Mouse (Mus musculus) layer of hippocampus, adult 9-10 months (tissue): ENCODE data around the gene Tmprss3.

Experiments used
- DNase-seq: peaks from one replicate; pipeline ENCODE4 v3.0.0; 2022; ENCODE audit warnings: low spot score

The Tmprss3 gene

DNA sequence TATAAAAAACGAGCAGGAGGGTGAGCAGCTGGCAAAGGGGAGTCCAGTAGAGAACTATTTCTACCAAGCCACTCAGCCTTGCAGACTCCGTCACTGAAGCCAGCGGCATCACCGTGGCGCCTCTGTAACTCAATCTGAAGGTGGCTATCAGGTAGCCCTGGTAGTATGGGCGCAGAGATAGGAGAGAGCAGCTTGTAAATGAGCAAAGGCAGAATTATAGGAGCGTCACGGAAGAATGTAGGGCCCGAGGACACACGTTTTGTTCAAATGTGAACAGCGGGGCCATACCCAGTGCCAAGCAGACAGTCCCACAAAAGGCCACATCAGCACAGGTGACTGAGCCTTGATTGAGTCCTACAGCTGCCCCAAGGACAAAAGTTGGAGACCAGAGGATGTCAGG, at the start of gene Tmprss3:
Gene Tmprss3, minus strand, starts transcription at position 101 of the 400 bp plus-strand sequence.
- DNase-seq: no peak

DNA sequence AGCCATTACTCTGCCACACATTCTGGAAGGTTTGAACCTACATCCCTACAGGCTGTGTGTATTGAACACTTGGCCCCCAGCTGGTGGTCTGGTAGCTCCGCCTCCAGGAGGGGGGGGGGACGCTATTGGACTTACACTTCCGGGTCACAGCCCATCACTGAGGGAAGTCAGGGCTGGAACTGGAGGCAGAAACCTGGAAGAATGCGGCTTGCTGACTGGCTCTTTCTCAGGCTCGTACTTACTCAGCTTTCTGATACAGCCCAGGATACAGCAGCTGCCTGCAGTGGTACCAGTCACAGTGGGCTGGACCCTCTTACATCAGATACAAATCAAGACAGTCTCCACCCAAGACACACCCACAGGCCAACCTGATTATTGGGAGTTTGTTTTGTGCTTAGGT, 48.4 kb upstream of the Tmprss3 start:
- DNase-seq: no peak

- DNase-seq: no peak
Measured at GRCm38 (mm10) chr17:31245321-31245720, 46.5 kb upstream of the Tmprss3 start.

DNA sequence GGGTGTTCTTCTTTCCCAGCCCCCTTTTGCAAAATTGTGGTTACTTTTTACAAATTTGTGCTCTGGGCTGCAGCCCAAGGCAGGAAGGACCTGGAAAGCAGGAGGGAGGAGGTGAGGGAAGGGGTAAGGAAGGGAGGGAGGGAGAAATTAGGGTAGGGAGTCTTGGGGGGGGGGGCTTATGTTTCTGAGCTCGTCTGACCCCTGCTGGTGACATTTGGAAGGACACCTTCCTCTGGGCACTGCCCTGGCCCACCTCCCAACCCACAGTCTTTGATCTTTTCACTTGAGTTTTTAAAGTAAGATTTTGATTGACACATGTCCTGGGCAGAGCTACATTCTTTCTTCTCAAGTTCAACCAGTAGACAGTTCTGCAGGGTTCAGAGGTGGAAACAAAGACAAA, 44.0 kb upstream of the Tmprss3 start:
- DNase-seq: no peak

DNA sequence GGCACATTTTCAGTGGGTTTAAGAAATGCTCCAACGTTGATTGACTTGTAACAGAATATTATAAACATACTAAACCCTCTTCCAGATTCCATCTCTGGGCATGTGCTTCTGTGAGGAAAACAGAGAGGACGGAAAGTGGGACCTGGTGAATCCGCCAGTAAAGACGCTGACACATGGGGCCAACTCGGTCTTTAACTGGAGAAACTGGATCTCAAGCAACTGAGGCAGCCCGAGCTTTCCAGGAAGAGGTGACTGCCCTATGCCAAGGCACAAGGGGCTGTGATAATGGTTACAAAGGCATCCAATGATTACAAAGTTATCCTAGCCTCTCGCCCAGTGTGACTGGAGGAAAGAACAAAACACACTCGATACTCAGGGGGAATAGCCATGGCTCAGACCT, 42.4 kb upstream of the Tmprss3 start:
- no peak for DNase-seq

GRCm38 (mm10) chr17:31238234-31239020, 39.6 kb upstream of the Tmprss3 start:
- DNase-seq: no peak

DNA sequence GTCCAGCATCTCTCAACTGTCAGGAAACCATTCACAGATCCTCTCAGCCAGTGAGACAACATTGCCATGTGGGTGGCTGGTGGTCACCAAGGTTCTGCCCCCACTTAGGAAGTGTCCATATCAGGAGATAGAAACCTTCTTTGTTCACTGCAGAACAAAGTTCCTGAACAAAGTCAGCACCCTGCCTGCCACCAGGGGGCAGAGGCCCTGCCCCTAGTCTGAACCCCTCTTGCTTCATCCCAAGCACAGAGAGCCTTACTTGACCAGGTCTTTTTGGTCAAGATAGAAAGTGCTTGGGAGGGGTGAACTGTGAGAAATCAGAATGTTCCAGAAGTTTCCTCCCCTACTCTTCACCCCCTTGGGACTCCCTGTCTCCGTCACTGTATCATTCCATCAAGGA, 37.1 kb upstream of the Tmprss3 start:
- no peak for DNase-seq

GRCm38 (mm10) chr17:31232251-31233010, 33.7 kb upstream of the Tmprss3 start:
- DNase-seq: no peak

- DNase-seq: no peak
Measured at GRCm38 (mm10) chr17:31231780-31232179, 33.0 kb upstream of the Tmprss3 start.

DNA sequence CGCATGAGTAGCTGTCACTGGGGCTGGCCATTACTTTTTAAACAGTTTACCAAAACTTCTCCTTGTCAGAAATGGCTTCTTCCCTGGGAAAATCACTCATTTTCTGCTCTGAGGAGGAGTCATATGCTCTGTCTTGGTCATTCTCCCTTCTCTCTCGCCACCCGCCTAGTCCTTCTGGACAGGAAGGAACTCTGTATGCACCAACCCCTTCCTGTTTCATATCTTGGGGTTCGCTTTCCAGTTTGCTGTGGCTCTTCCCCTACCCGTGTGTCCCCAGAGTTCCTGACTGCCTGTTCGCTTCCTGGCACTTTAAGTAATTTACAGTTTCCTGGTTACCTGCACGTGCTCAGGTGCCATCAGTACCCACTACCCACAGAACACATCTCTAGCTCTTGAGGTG, 28.2 kb upstream of the Tmprss3 start:
- DNase-seq: no peak

- no peak for DNase-seq
Measured at GRCm38 (mm10) chr17:31226368-31226767, 27.6 kb upstream of the Tmprss3 start.

GRCm38 (mm10) chr17:31224591-31224990, 25.8 kb upstream of the Tmprss3 start:
- DNase-seq: no peak

DNA sequence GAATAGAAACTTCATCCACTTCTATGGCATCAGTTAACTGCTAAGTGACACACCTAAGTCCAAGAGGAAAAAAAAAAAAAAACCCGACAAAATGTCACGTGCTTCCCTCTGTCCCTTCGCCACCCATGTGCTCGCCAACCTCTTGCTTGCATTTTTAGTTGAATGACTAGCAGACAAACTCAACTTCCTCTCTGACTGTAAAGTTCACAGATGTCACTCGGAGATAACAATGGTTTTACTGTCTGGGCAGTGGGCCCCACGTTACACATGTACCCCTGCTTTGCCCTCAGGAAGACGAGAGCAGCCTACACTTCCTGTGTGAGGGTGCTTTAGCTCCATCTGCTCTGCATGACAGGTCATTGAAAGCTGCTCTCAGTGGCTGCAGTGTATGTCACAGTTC, 25.1 kb upstream of the Tmprss3 start:
- no peak for DNase-seq

DNA sequence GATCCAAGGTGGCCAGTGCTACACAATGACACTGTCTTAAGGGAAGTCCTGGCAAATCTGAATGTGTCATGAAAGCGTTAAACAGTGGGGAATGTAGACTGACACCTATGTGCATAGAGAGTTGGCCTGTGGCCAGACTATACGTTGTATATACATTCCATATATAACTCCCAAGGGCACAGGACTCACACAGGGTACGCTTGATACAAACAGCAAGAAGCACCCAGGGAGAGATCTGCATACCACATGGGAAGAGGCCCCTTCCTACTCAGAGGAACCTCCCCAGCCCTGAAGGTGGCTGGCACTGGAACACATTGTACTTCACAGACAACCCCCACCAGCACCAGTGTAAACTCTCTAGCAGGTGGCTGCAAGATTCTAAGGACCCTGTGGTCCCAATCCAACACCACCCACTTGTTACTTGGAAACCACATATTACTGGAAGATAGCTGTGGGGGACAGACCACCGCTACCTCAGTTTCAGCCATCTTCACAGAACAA, 24.1 kb upstream of the Tmprss3 start:
- no peak for DNase-seq

- no peak for DNase-seq
Measured at GRCm38 (mm10) chr17:31216068-31216955, 17.5 kb upstream of the Tmprss3 start.

- no peak for DNase-seq
Measured at GRCm38 (mm10) chr17:31211881-31212280, 13.1 kb upstream of the Tmprss3 start.

- no peak for DNase-seq
Measured at GRCm38 (mm10) chr17:31210299-31210698, 11.5 kb upstream of the Tmprss3 start.

DNA sequence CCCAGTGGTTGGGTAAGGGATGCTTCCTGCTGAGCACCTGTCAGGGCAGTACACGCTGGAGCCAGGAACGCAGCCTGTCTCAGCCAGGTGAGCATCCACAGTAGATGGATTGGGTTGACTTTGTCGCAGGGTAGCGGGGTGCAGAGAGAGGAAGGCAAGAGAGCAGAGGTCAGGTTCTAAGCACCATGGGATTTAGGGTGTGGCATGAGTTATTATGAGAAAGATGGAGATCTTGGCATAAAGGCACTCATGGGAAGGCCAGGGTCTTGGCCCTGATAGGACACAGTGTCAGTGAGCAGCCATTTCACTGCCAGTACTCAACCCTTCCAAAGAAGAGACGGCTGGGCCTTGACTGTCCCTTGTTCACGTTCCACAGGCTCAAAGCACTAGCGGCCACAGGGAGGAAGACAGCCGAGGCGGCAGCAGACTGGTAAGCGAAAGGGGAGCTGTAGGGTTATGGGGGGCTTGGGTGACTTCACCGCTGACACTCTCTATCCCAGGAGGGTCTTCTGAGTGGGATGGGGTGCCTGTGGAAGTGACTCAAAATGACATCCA, 10.7 kb upstream of the Tmprss3 start:
- no peak for DNase-seq

- DNase-seq: no peak
Measured at GRCm38 (mm10) chr17:31208654-31209053, 9.9 kb upstream of the Tmprss3 start.

- DNase-seq: no peak
Measured at GRCm38 (mm10) chr17:31207771-31208334, 9.1 kb upstream of the Tmprss3 start, which contains the start of gene Ubash3a. TSS of gene Ubash3a (plus strand) at chr17:31207873.

- DNase-seq: no peak
Measured at GRCm38 (mm10) chr17:31196283-31196682, 2.5 kb downstream of the Tmprss3 start.
